Mouse (Mus musculus) layer of hippocampus, postnatal 25 days (tissue): ENCODE measurements around the gene Rgn. TPM values are rescaled to one million over a fixed set of nuclear protein-coding genes. Genes with fewer than 3 reads are reported as not detected.

Source experiments
- DNase-seq, 2 experiments: peaks; one replicate each; pipeline ENCODE4 v3.0.0; 2022; ENCODE audit warnings: mixed read lengths in 2 of 2, low spot score in 1 of 2; ENCODE audit errors: extremely low spot score in 1 of 2
- total RNA-seq, 2 experiments: library from RNA; stranded (reverse); gene quantifications; 2 replicates each; pipeline ENCODE4 v1.2.3; 2021

The Rgn gene
- total RNA-seq = under 1 TPM in 1 of 2 experiments, not detected in 1; 0.44 TPM

- DNase-seq = no peak
These were observed at the start of gene Rgn for GRCm38 (mm10) chrX:20549532-20549931. TSS of gene Rgn (plus strand) at chrX:20549787.

- DNase-seq = no peak
These were observed 29.2 kb upstream of the Rgn start for GRCm38 (mm10) chrX:20520290-20520939.

- no peak for DNase-seq
These were observed 28.0 kb upstream of the Rgn start for GRCm38 (mm10) chrX:20521578-20521977.

GRCm38 (mm10) chrX:20532621-20533020, 17.0 kb upstream of the Rgn start:
- no peak for DNase-seq

GRCm38 (mm10) chrX:20543867-20544266, 5.7 kb upstream of the Rgn start:
- no peak for DNase-seq

- DNase-seq = no peak
These were observed 2.0 kb upstream of the Rgn start for GRCm38 (mm10) chrX:20547609-20548008.

GRCm38 (mm10) chrX:20548011-20548879, 1.3 kb upstream of the Rgn start:
- DNase-seq = peak in 1 of 2 experiments; percentile 6

GRCm38 (mm10) chrX:20548880-20549440, 627 bp upstream of the Rgn start:
- DNase-seq = no peak

GRCm38 (mm10) chrX:20552199-20552598, 2.6 kb downstream of the Rgn start:
- DNase-seq = no peak

- DNase-seq = no peak
These were observed 12.3 kb downstream of the Rgn start for GRCm38 (mm10) chrX:20561846-20562245.

GRCm38 (mm10) chrX:20563941-20564340, 14.4 kb downstream of the Rgn start:
- DNase-seq = no peak

GRCm38 (mm10) chrX:20571024-20571423, 21.4 kb downstream of the Rgn start:
- no peak for DNase-seq

- DNase-seq = no peak
These were observed 23.1 kb downstream of the Rgn start for GRCm38 (mm10) chrX:20572683-20573082.

- DNase-seq = no peak
These were observed 24.3 kb downstream of the Rgn start for GRCm38 (mm10) chrX:20573927-20574326.

GRCm38 (mm10) chrX:20587968-20588367, 38.4 kb downstream of the Rgn start:
- DNase-seq = peak; percentile 5 to 6

- no peak for DNase-seq
These were observed 58.9 kb downstream of the Rgn start for GRCm38 (mm10) chrX:20608500-20608899.

Other genes starting within 250 kb of the Rgn start
- gene Rp2, start 185.3 kb upstream of the Rgn start, total RNA-seq = 10 to 100 TPM; 16.3 to 17.3 TPM
- gene Jade3, start 124.1 kb upstream of the Rgn start, total RNA-seq = 1 to 10 TPM; 6.6 to 6.9 TPM
- gene Rbm10, start 67.7 kb downstream of the Rgn start, total RNA-seq = 10 to 100 TPM; 46.7 to 48.1 TPM
- gene Ndufb11, start 67.8 kb downstream of the Rgn start, total RNA-seq = 100 to 1,000 TPM; 152 to 186 TPM
- 100 to 1,000 TPM; 365 to 398 TPM for gene Uba1, start 108.5 kb downstream of the Rgn start, total RNA-seq
- gene Cdk16, start 138.2 kb downstream of the Rgn start, total RNA-seq = 100 to 1,000 TPM; 251 to 255 TPM
- 100 to 1,000 TPM; 104 TPM for gene Usp11, start 154.1 kb downstream of the Rgn start, total RNA-seq
- gene Araf, start 248.0 kb downstream of the Rgn start, total RNA-seq = 100 to 1,000 TPM; 187 to 192 TPM